Mouse (Mus musculus) G1E (cell line): ENCODE data around the gene Erbb4.

Experiments used
- CTCF ChIP-seq: IDR thresholded peaks from 2 replicates; pipeline ENCODE4 v1.5.1; 2012; ENCODE audit warnings: low read depth, low read length, inconsistent platforms, mixed read lengths
- GATA1 ChIP-seq: IDR thresholded peaks from 2 replicates; pipeline ENCODE4 v1.6.1; 2012; ENCODE audit warnings: borderline replicate concordance, low read length, inconsistent platforms, mixed read lengths
- GATA2 ChIP-seq: IDR thresholded peaks from 2 replicates; pipeline ENCODE4 v1.6.1; 2012; ENCODE audit warnings: low read depth, low read length, inconsistent platforms, borderline replicate concordance
- POLR2AphosphoS5 ChIP-seq: IDR thresholded peaks from 2 replicates; pipeline ENCODE4 v1.6.1; 2012; ENCODE audit warnings: low read depth, low read length, inconsistent platforms; ENCODE audit not compliant: insufficient replicate concordance
- TAL1 ChIP-seq: conservative IDR thresholded peaks from 2 replicates; pipeline ENCODE4 v1.6.1; 2012; ENCODE audit warnings: low read depth, low read length, inconsistent platforms, mixed read lengths

DNA sequence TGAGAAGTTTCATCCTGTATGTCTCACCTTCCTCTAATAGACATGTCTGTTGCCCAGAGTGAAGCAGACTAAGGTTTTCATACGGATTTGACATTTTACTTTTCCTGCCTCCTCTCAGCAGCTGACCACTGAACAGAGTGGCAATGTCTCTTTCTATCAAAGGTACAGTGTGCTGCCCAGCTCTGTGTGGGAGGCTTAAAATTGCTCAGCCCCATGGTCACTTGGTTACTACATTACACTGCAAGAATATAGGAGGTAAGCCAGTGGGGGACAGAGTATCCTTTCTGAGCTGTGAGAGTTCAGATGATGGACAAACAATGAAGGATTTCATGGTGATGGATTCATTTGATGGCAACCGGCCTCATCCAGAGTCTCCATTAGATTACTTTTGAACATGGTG, 152.4 kb downstream of the Erbb4 start:
- no peak for TF ChIP-seq CTCF
- no peak for TF ChIP-seq TAL1
- TF ChIP-seq POLR2AphosphoS5: no peak
- no peak for TF ChIP-seq GATA1
- no peak for TF ChIP-seq GATA2
